Mouse (Mus musculus) brain, embryonic 18.5 days (tissue): Measurements from ENCODE around the gene Fbxw20.
"Not testable (repeated sequence)": the region's sequence is repeated elsewhere in the genome, so short reads cannot be mapped to it uniquely, and the experiment has no call there.

Experiments used
- DNase-seq: peaks from one replicate; pipeline ENCODE4 v3.0.0-alpha.2; 2012; ENCODE audit warnings: low read depth, low spot score

The Fbxw20 gene

GRCm38 (mm10) chr9:109234654-109235053, at the start of gene Fbxw20:
Gene Fbxw20, minus strand, starts transcription at chr9:109234754.
- DNase-seq = no peak

- no peak for DNase-seq
Measured at GRCm38 (mm10) chr9:109263041-109263440, 28.5 kb upstream of the Fbxw20 start.

DNA sequence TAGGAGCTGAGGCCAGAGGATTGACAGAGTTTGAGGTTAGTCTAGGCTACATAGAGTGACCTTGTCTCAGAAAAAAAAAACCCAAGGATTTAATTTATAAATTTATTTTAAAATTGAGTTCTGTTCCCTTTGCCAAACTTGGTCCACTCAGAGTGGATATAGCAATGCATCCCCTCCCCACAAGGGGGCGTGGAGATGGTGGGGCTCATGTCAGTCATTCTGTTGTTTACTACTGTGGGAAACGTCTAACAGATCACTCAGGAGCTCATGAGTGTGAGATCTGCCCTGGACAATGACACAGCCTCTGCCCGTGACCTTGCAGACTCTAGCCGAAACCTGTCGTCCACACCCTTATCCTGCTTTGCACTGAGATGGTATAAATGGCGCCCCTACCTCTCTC, 16.1 kb downstream of the Fbxw20 start:
- DNase-seq = no peak

DNA sequence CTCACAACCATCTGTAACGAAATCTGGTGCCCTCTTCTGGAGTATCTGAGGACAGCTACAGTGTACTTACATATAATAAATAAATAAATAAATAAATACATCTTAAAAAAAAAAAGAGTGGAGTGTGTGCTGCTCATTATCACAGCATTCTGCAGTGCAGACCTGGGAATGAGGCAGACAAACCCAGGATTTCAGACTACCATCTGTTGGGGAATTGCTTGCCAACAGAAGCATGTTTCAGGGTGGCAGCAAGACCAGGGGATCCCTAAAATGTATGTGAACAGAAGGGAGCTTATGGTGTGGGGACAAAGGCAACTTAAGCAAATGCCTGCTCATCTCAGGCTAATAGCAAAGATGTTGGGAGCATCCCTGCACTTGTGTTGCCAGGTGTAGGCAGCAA, 33.2 kb downstream of the Fbxw20 start:
- peak; percentile 18 for DNase-seq

GRCm38 (mm10) chr9:109200349-109200748, 34.2 kb downstream of the Fbxw20 start:
- no peak for DNase-seq

- no peak for DNase-seq
Measured at GRCm38 (mm10) chr9:109199353-109199752, 35.2 kb downstream of the Fbxw20 start.

DNA sequence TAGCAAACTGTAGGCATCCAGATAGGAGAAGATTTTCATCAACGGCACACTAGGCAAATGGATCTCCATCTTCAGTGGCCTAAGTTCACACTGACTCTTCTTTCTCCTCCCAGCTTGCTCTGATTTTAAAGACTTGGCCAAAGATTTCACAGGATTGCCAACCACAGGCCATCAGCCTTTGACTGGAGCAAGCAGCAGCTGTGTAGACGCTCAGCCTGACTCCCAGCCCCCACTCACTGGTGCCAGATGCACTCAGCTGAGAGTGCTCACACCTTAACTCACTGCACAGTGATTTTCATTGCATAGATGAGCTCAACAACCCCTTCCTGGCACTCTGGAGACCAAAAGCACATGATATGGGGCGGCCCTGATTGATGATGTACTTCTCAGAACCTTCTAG, 38.7 kb downstream of the Fbxw20 start, which contains the start of gene Fbxw13:
TSS of gene Fbxw13 (minus strand) at position 101 of the 400 bp plus-strand sequence.
- DNase-seq = not testable (repeated sequence)

- DNase-seq = no peak
Measured at GRCm38 (mm10) chr9:109177208-109177607, 57.3 kb downstream of the Fbxw20 start.

- DNase-seq = no peak
Measured at GRCm38 (mm10) chr9:109176301-109176700, 58.3 kb downstream of the Fbxw20 start.
